Mouse (Mus musculus): Measurements from ENCODE around the gene Grm8. TPM values are rescaled to one million over a fixed set of nuclear protein-coding genes. Genes with fewer than 3 reads are reported as not detected.
A peak's percentile ranks its signal among the peaks of the same experiment; 100 is the strongest.

The Grm8 gene
- total RNA-seq, 2 experiments from 2014 or later: 0.23 to 0.56 TPM

DNA sequence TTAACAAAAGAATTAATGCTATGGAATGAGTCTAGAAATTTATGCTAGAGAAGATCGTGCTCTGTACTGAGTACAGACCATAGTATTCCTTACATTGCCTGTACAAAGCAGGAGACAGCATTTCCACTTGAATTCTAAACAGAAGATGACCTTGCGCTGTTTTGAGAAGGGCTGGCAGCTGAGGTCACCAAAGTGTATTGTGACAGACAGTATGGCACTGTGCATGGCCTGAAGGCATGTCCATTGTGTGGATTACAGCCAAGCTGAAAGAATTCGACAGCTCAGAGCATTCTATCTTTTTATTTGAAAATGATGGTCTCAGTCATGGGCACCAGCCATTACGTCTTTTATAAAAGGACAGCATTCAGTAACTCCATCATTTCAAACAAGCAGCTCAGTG lies 517.5 kb downstream of the Grm8 start:
- no peak for DNase-seq

DNA sequence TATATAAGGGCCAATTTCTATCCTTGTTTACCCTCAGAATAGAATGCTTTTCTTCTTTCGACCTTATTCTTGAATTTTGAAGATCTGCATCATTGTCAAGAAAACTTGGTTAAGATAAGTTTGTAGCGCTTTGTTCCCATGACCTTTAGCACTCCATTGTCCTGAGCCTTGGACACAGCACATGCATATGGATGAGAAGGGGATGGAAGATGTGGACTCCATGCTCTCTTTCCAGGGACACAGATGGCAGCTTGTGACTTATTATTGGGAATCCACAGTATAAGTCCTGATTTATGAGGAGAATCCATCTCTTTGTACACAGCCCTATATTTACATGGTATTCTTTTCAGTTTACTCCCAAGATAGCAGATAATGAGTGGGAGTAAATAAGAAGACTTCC lies 554.5 kb downstream of the Grm8 start:
- no peak for DNase-seq

DNA sequence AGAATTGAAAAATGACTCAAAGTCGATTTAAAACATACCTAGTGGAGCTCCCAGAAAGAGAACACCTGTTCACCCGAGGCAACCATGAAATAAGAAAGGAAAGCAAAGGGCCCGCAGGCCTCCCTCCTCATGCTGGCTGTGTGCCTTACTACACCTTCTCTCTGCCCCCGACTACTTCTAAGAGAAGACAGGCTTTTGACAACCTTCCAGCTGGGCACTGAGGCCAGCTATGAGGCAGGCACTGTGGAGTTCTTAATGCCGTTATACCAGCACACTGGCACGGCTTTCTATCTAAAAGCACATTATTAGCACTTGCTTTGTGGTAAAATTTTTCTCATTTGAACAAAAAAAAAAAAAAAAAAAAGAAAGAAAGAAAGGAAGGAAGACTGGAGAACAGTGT lies 589.5 kb downstream of the Grm8 start:
- DNase-seq: no peak

DNA sequence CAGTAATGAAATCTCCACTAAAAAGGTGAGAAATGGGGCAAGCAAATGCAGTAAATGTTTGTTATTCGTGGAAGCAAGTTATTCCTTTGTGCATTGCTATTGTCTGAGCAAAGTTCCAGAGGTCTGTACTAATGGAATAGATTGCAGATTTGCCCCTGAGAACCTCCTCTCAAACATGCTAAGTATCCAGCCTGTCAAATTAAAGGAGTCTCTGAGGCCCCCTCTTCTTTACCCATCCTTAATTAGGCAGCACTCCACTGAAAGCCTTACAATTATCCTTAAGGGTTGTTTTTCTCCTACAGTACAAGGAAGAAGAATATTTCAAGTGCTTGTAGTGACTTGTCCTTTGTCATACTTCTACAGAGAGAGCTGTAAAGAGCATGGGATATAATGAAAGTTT lies 617.4 kb downstream of the Grm8 start:
- no peak for DNase-seq

DNA sequence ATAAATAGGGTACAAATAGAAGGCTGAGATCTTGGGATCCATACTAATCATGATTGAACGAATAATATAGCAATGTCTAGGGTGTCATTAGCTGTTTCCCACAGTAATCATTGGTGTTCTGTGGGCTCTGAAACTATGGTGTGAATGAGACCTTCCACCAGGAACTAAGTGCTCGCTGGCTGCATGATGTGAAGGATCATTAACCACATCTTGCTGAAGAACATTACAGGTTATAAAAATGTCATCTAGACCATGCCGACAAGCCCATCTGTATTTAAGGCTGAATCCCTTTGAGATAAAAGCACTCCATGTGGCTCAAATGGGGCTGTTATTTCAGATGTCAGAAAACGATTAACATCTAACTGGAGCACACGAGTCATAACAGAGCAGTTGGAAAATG lies 674.0 kb downstream of the Grm8 start:
- DNase-seq: no peak

DNA sequence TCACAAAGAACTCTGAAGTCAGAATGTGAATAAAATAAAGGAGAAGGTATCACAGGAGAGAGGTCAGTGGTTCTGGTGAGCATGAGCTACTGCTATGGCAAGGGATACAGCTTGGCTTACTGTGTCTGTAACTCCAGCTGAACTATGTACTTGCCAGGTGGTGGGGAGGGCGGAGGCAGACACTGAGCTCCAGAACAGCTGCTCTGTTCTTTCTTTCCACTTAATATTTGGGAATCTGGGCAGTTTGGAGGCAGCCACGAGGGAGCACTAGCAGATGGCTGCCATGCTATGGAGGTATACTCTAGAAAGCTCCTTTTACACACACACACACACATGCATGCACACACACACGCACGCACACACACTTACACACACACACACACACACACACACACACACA lies 726.5 kb downstream of the Grm8 start:
- no peak for DNase-seq

DNA sequence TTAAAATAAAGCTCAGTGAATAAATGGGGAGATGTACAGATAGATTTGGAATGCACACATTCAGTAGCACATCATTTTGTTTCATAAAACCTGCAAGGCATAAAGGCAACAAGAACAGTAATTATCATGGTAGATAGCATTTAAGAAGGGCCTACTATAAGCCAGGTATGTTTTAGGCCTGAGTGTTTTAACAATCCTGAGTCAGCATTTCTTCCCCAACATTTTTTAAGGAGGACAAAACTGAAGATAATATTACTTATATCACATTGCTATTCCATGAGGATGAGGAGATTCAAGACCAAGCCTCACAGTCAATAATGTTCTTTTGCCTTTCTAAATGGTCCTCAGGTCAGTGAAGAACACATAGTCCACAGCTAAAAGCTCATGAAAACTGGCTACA lies 762.6 kb downstream of the Grm8 start:
- no peak for DNase-seq

DNA sequence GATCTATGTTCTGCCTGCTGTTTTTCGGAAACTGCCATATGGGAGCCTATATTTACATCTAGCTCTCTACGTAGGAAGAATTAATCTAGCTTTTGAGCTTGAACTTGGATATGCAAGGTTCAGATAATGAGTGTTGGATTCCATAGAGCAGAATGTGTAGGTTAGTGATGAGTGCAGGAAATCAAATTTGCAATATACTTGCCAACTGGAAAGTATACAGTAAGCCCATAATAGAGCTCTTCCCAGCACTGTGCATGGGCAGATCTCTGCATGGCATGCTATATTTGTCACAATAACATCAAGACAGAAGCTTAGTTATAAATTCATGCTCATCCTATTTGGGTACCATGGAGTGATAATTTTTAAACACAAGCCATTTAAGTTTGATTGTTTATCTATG lies 763.9 kb downstream of the Grm8 start:
- DNase-seq: no peak

DNA sequence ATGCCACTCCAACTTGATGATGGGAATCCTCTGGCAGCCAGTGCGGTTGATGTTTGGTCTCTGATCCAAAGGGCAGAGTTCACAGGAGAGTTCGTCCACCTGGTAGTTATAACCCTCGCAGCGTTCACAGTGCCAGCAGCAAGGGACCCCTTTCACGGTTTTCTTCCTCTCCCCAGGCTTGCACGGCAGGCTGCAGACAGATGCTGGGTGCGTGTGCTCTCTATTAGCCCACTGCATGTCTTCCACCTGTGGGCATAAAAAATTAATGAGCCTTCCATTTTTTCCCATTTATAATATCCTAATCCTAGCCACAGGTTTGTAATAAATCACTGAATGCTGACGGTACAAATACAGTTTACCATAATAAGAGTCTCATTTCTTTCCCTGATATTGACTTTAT lies 771.2 kb downstream of the Grm8 start:
- no peak for DNase-seq

DNA sequence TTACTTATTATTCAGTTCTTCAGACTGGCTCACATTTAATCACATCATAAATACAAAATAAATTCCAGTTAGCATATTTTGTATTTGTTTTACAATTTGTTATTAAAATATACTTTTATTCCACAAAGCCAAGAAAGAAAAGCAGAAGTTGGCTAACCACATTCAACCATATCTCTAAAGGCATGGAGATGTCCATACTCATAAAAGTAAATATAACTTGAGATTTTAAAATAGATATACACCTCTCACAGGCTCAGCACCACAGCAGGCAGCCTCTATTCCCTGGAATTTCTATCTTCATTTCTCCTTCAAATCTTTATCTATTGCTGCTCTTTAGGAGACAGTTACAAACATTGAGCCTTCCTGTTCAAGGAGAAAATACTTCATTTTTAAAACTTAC lies 774.5 kb downstream of the Grm8 start:
- no peak for DNase-seq

DNA sequence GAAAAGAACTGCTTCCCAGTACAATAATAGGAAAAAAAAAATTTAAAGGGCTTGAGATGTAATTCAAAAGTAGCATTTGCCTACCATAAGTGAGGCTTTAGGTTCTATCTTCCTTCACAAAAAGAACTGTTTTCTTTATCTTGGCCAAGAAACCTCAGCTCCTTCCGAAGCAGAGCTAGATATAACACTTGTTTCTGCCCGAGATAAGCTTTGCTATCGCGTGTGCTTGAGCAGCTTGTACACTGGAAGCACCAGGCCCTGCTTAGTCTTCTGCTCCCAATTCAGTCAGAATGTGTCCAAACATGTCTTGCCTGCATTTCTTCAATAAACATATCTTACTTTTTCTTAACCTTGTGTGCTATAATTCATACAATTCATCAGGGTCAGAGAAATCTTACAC lies 783.8 kb downstream of the Grm8 start:
- no peak for DNase-seq

DNA sequence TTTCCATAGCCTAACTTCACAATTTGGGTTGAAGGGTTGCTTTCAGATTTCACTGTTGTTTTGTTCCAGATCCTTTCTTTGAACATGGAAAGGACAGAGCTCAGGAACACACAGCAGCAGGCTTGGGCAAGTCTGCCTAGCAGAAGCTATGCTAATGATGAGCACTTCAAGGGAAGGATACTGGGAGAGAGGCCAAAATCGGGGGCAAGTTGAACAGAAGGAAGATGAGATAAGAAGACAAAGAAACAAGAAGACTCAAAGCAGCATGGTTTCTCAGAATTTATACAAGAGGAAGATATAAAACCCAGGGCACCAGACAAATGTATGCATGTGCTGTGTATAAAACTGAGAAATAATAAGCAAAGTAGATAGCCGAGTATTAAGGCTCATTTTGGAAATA lies 786.7 kb downstream of the Grm8 start:
- DNase-seq: no peak

DNA sequence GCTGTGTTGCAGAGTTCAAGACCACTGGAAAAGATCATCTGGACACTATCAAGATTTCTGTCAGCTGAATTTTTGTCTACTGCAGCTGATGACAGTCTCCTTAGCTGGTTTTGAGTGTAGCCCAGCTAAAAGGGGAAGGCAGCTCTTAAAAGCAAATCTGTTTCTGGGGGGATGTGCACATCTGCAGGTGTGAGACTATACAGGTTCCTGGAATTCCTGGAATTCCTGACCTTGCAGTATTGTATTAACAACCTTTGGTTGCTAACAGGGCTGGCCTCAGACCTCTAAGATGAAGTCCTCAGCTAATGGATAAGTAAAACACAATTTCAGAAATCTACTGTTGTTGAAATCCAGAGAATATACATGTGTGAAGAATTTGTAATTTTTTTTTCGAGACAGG lies 788.7 kb downstream of the Grm8 start:
- DNase-seq: no peak

DNA sequence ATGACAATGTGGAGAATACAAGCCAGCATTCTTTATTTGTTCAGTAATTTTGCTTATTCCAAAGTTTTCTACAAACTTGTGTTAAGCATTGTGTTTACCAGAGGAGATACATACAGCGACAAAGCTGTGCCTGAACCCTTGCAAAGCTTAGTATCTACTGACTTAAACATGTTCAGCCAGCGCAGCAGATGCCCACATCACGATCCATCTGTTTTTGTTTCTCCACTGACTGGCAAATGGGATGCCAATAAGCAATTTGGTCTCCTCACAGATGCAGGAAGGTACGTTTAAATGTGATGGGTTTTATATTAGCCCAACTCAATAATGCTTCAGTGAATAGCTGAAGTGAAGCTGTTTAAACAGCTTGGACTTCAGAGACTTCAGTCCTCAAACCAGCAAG lies 794.8 kb downstream of the Grm8 start:
- DNase-seq: no peak

DNA sequence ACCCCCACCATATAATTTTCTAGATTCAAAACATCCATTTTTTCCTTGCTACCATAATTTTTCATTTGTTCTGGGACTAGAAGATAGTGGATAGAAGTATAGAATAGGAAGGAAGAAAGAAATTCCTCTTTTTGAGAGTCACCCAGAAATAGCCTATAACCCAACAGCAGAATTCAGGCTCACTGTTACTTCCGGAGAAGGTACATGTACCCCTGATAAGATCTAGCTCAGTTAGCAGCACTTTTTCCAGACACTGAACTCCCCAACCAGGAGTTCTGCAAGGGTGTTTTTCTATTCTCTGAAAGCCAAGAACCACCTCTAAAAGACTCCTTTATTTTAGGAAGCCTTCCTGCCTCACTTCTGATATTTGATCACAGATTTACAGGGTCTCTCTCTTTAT lies 816.4 kb downstream of the Grm8 start:
- no peak for DNase-seq

DNA sequence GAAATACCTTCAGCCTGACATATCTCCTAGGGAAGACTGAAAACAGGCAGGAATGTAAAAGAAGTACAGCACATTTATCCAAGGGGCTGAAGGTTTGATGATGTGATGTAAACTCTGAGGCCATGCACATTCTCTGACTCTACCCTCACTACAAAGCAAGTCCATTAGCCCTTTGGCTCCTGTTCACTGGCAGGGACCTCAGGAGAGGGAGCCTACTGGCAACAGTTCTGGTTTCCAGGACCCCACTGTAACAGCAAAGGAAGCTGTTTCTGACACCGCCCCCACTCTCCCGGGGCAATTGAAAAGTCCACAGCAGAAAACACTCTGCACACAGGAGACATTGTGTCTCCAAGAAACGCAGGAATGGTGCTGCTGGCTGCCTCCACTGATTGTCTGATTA lies 817.6 kb downstream of the Grm8 start:
- no peak for DNase-seq

DNA sequence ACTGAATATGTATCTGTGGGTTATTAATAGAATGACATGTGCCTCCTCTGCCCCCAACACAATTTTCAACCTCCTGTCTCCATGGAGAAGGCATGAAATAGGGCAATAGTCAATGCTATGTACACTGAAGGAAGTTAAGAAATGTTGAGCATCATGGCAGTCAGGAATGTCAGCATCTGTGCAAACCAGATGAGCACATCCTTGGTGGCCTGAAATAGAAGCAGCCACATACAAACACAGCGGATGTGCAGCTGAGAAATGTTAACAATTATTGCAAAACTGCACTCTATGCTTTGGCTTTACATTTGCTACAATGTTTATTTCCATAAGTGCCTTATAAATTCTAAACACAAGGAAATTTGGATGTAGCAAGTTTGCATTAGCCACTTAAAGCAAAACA lies 819.0 kb downstream of the Grm8 start:
- DNase-seq: no peak

DNA sequence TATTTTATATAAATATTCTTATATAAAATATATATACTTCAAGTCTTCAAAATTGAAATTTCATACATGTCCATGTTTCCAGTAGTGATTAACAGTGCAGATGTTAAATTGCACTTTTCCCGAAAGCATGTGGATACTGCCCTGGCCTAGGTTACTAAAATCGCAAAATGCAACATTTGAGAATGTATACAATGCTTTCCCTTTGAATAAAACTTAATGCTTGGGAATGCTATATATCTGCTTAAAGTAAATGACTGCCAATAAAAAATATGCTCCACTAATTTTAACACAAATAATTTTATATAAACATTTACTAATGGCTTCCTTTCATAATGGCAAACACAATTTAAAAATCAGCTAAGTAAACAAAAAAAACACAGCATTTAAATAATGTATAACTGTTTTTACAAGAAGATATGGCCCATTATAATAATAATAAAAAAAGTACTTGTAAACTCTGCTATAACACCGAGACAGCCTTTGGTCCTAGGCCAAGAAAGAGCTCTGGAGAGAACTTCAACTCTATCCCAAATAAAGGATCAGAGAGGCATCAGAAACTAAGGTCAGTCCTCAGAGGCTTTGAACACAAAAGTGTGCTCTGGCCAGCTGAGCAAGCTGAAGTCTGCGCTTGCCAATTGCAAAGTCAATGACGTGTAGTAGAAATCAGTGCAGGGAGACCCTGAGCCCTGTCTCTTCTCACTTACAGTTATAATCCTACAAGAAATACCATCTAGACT lies 820.5 kb downstream of the Grm8 start:
- no peak for DNase-seq

DNA sequence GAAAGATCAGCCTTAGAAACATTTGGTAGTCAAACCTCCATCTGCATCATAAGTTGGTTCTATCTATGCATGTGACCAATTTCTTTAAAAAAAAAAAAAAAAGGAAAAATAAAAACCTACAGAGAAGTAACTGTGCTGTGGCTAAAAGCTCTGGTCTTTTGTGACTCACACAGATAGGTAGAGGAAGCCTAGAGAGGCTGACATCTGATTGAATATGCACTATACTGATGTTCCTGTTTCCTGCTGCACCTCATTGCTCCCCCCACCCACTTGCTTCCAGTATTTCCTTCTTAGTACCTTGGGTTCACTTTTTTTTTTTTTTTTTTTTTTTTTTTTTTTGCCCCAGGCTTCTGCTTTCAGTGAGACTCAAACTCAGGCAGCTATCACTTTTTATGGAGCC lies 824.6 kb downstream of the Grm8 start:
- DNase-seq: no peak

DNA sequence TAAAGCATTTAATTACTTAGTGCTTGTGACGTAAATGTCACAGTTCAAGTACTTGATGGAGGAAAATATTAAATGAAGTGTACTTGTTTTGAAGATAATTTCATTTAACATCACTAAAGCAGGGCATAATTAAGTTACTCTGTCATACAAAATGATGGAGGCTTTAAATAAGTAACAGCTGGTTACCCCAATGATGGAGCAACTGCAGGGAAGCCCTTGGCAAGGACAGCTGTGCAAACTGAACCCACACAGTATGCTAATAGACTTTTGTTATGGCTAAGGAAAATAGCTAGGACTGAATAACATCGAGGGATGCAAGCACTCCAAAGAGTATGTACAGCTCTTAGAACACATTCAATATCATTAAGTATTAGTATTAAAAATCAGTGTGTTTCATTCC lies 829.6 kb downstream of the Grm8 start:
- DNase-seq: no peak

DNA sequence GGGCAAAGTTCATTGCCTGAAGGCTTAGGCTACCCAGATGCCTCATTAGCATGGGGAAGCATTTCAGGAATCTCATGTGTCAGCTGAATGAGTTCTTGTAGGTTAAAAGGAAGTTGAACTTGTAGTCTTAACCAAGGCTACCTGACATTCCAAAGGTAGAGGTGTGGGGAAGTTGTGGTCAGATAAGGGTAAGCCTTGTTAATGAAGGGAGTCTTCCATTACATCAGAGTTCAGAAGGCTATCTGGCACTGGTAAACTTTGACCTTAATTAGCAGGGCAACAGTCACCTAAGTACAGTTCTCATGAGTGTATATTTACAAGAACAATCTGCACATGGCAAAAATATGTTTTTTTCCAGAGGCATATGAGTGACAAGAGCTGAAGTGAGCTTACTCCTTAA lies 870.0 kb downstream of the Grm8 start:
- no peak for DNase-seq

DNA sequence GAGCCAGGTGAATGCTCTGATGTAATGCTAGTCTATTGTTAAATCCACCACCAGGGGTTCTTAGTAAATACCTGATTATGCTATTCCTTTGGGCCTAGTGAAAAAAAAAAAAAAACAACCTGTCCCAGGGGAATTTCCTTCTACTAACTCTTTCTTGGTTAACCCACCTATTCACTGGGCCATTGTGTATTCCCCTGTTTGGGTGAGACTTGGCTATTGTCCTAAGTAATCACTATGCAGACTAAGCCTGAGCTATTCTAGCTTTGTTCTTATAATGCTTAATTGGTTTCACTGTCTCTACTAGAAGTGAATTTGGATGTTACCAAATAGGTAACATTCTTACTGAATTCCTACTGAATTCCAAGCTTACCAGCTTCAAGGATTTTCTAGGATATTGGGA lies 872.4 kb downstream of the Grm8 start:
- DNase-seq: no peak

DNA sequence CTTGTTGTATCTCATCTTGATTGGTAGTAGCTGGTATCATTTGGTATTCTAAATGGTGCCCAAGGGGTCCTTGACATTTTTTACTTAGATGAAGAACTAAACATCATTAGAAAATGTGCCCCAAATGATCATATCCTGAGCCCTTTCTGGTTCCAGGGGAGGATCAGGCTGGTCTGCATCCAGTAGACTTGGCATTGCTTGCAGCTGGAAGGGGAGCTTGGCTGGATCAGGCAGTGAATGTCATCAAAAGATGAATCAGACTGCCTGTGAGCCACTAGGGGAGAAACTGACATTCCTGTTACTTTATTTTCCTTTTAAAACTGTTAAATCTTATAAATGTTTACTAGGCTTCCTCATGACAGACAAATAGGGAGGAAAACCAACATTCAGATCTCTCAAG lies 894.6 kb downstream of the Grm8 start:
- peak; percentile 51 to 58 for DNase-seq

DNA sequence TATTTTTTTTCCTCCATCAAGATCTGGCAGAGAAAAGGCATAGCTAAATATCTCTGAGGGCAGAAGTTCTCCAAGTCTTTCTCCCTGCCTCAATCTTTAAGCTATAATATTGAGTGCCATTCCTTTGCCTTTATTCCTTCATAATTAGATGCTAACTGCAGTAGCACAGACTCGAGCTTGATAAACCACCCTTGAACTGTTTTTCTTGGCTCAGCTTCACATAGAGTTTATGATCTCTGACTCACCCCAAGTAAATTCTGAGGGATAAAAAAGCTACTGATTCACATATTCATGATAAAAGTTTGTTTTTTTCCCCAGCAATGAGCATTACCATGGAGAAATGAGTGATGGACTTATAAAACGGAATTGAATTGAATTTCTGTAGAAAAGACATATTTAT lies 895.0 kb downstream of the Grm8 start:
- DNase-seq: peak in 1 of 2 experiments; percentile 14
